Mouse (Mus musculus) right cerebral cortex, postnatal 14 days (tissue): Measurements from ENCODE around the gene Flvcr1.

Experiments used
- DNase-seq: peaks from one replicate; pipeline ENCODE4 v3.0.0; 2022

The Flvcr1 gene

DNA sequence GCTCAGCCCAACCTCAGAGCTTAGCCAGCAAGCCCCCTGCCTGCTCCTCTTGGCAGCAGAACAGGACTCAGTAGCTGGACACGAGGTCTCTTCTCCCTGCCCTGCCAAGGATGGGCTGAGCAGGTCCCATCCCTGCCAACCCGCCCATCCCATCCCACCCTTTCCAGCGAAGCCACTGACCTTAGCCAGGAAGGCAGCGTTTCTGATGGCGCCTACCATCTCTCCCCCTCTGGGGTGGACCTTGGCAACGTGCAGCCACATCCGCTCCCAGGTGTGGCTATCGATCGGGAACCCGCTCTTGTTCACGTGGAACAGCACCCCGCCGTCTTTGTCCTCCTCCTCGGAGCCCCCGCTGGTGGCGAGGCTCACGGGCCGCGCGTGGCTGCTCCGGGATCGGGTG, 48.0 kb downstream of the Flvcr1 start:
- no peak for DNase-seq

DNA sequence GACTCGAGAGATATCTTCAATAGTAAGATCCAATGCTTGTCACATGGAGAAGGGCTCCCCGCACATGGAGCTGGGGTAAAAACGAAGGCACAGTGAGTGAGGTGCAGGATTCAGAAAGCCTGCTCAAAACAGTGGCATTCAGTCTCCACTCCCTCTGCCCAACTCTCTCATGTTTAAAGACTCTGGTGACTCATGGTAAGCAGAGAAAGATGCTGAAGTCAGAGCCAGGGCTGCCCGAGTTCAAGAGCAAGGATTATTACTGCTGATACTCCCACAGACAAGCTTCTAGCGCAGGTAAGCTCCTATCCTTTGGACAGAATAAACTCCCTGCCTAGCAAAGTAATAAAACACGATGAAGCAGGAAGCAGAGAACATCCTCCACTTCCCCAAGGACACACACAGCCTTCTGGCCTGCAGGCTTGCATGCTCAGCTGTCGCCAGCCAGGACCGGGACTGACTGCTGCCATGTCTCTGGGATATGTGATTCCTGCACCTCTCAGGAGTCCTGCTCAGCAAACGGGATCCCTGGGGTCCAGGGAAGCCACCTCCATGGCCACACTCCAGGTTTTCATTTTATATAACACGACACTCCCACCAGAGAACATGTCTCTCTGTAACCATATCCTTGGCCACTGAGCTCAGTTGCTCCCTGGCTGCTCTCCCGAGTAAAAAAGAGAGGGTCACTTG, 48.9 kb downstream of the Flvcr1 start:
- no peak for DNase-seq

DNA sequence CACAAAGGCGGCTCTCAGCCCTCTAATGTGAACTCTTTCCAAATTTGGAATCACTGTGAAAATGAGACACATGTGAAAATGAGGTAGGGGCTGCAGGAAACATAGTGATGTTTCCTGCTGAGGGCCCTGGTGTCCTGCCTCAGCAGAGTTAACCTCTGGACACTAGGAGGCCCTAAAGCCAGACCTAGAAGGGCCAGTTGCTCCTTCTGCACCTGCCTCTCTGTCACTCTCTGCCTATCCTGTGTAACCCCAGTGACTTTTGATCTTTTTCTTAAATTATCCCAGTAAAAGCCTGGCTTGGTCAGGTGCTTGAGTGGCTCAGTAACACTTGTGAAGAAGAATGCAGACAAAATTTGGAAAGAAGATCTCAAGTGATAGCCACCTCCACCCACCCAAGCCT, 51.1 kb downstream of the Flvcr1 start:
- no peak for DNase-seq

DNA sequence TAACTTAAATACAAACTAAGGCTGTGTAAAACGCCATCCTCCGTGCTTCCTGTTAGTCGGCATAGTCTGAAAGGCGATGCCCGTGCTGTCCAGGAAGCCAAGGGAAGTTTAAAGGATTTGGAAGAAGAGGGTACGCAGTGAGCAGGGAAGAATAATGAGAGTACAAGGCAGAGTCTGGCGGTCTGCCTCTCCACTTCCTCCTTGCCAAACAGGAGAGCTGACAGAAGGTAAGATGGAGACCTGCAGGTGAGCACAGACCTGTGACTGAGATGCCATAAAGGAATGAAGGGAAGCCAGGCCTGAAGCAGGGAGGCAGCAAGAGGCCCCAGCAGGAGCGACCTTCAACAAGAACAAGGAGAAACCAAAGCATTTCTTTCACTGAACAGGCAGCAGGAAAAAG, 51.8 kb downstream of the Flvcr1 start:
- DNase-seq: no peak

DNA sequence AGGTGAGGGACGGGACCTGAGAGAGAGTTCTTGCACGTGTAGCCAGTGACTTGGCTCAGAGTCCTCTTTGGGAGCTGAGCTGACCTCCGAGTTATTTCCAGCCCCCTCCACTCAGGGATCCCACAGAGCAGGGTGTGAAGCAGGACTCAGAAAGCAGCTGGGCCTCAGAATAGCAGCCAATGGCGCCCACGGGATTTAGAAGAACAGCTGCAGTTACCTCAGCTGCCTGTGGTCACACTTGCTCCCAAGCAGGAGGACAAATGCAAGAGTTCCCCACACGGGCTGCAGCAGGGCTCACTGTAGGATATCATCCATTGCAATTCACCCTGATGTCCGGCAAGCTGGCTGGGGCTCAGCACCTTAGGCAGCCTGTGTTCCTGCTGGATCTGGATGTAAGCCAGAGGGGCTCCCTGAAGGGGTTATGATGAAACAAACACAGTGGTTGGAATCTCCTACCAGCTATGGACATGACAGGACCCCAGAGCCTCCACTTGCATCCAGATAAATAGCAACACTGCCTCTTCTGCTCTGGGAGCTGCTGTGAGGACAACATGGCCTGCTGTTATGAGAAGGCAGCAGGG, 53.3 kb downstream of the Flvcr1 start:
- peak; percentile 22 for DNase-seq

DNA sequence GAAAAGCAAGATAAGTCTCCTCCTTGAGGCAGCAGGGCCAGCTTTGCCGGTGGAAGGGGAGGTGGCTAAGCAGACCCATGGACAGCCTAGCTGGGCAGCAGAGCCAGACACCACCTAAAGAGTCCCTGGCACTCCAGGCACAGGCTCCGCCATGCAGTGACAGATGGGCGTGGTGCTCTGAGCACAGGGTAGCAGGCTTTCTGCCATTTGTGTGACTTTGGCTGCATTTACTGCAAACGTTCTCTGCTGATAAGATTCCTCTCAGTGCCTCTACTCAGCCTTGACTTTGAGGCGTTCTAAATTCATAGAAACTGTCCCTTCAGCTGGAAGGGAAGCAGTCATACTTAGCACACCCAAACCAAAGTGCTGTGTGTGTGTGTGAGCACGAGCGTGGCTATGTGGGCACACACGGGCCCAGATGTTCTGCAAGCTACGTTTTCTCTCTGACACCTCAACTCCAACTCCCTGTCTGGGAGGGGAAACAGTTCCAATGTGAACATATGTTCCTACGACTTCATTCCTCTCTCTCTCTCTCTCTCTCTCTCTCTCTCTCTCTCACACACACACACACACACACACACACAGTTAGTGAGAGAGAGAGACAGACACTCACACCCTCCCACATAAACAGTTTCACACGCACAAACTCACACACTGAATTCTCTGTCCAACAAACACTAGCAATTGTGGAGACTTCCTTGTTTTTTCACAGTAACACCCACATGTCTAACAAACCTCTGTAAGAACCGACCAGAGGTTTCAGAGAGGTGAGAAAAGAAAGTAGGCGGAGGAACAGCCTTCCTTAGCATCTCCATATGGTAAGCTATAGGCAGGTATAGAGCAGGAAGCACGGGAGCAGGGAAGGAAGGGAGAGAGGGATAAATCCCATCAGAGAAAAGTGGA, 54.0 kb downstream of the Flvcr1 start:
- no peak for DNase-seq

DNA sequence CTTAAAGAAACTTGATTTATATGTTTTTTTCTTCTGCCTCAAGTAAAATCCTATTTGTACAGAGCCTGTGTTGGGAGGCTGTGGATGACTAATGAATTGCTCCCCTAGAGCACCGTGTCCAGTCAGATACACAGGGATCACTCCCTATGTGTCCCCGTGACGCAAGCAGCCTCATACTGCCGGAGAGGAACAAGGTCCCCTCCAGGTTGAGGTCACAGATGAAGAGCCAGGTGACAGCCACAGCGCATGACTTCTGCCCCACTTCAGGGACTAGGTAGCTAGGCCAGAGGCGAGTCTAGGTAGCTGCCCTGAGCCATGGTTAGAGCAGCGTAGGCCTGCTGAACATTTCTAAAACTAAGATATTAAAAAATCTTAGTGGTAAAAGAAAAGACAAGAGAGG, 57.9 kb downstream of the Flvcr1 start:
- DNase-seq: no peak

DNA sequence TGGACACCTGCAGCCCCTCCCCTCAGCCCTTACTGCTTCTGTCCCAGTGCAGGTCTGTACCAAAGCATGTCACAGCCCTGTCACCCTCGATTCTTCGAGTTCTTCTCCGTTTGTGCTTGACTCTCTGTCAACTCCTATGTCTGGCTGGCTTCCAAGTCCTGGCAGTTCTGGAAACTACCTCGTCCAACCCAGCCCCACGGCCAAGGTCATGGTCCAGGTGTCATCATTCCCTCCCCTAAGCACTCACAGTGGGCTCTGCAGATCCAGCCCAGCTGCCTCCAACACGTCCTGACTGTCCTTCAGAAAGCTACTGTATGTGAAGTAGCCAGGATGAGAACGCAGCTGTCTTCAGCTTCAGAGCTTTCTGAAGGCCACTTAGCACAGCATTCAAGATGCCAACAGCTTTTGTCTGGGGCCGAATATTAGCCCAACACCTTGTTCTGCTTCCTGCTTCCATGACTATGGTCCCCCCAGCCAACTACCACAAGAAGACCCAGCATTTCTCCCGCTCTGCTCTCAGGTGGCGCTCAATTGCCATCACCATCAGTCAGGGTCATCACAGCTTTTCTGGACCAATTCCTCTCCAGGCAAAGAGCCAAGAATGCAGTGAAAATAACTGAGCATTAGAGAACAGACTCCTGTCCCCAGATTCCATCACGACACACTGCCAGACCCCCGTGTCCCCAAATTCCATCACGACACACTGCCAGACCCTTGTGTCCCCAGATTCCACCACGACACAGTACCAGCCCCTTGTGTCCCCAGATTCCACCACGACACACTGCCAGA, 60.8 kb downstream of the Flvcr1 start:
- no peak for DNase-seq

DNA sequence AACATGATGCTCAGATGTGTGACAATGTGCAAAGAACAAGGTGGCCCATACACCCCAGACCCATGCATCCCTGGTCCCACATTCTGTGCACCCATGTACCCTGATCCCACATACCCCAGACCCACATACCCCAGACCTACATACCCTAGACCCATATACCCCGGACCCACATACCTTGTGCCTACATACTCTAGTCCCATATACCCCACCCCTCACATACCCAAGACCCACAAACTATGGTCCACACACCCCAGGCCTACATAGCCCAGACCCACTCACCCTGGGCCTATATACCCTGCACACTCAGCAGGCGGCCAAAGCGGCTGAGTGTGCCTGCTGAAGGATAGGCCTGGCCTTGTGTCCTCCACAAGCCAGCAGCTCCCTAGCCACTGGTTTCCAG, 63.2 kb downstream of the Flvcr1 start:
- no peak for DNase-seq

DNA sequence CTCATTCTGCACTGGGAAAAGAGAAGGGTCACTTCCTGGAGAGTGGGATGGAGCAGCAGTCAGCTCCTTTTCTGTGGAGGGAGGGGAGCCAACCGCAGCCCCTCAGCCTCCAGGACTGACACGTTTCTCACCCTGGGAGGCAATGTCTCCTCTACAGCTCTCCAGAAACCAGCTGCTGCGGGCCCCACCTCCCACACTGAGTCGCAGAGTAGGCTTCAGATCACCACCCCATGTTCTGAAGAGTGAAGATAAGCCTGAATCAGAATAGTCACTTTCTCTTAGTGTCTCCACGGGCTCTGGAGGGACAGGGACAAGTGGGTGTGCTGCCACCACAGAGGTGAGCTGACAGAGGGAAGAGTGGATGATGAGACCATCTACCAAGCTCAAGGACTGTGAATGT, 67.1 kb downstream of the Flvcr1 start:
- DNase-seq: no peak
